Mouse (Mus musculus): ENCODE data around the gene Pard6a.

Gene Pard6a

DNA sequence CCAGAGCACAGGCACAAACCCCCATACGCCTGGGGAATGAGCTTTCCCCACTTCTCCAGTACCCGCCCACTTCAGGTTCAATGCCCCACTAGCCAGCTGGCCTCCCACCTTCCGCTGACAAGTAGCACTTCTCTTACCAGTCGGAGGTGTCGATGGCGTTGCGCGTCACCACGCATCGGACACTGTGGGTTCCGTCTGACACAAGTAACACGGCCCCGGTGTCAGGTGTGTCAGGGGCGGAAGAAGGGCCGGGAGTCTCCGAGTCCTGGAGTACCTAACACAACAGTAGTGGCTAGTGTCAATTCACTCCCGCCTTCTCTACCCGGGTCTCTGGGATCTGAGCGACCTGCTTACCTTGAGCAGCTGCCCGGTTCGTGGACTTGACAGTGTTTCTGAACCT, 382 bp upstream of the Pard6a start:
- DNase-seq (ENCODE audit: low read depth in 1 of 2, low spot score in 2 of 2): peak in 1 of 2 experiments; percentile 29

DNA sequence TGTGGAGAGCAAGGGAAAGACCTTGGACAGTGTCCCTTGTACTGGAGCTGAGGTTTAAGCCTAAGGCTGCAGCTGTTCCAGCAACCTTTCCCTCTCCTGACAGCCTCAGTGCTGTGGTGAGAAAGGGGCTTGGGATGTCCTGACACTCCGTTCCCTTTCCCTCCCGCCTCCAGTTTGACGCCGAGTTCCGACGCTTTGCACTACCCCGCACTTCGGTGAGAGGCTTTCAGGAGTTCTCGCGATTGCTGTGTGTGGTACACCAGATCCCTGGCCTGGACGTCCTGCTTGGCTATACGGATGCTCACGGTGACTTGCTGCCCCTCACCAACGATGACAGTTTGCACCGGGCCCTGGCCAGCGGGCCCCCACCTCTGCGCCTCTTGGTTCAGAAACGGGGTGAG, 1.1 kb downstream of the Pard6a start:
- no peak for DNase-seq (ENCODE audit: low read depth in 1 of 2, low spot score in 2 of 2)

DNA sequence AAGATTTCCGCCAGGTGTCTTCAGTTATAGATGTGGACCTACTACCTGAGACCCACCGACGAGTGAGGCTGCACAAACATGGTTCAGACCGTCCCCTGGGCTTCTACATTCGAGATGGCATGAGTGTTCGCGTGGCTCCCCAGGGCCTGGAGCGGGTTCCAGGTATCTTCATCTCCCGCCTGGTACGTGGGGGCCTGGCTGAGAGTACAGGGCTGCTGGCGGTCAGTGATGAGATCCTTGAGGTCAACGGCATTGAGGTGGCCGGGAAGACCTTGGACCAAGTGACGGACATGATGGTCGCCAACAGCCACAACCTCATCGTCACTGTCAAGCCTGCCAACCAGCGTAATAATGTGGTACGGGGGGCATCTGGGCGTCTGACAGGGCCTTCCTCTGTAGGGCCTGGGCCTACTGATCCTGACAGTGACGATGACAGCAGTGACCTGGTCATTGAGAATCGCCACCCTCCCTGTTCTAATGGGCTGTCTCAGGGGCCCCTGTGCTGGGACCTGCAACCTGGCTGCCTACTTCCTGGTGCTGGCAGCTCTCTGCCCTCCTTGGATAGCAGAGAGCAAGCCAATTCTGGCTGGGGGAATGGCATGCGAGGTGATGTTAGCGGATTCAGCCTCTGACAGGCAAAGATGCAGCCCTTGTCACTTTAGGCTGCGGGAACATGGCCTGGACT, 1.9 kb downstream of the Pard6a start:
- DNase-seq (ENCODE audit: low read depth in 1 of 2, low spot score in 2 of 2): no peak

DNA sequence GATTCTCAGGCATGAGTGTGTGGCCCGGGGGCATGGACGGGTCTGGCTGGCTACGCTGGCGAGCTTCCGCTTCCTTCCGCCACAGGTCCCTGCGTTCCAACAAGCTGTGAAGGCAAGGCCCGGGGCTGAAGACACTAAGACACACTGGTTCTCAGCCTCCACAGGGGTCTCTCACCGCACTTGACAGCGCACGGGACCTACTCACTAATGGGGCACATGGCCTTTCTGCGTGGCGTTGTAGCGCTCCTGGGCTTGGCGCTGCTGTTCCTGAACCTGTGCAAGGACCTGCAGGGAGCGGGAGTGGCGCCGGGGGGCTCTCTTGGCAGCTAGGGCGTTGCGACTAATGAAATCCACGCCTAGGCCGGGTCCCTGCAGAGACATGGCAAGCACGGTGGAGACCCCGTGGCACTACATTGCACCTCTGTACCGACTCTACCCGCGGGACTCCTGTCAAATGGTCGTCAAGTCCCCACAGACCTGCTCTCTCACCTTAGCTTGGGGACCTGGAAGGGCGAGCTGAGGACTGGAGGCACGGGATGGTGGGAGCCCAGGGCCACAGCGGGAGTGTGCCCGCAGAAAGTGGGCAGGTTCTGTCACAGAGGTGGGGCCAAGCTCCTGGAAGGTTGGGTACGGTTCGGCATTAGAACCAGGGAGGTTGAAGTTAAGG, 3.3 kb downstream of the Pard6a start:
- no peak for DNase-seq (ENCODE audit: low read depth in 1 of 2, low spot score in 2 of 2)

DNA sequence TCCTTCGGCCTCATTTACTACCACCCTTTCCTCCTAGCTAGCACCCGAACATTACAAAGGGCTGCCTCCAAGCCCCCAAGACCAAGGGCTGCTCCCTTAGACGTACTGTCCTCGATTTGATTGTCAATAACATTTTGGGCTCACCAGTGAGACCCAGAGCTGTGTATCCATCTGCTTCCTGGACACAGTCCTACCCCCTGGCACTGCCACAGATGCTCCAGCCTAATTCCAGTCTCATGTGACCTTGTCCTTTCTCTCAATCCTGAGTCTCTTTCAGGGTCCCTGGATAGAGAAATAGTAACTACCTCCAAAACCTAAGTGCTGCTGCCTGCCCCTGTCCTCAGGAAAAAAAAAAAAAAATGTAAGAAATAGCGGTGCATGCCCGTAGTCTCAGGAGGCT, 4.0 kb downstream of the Pard6a start:
- no peak for DNase-seq (ENCODE audit: low read depth in 1 of 2, low spot score in 2 of 2)

DNA sequence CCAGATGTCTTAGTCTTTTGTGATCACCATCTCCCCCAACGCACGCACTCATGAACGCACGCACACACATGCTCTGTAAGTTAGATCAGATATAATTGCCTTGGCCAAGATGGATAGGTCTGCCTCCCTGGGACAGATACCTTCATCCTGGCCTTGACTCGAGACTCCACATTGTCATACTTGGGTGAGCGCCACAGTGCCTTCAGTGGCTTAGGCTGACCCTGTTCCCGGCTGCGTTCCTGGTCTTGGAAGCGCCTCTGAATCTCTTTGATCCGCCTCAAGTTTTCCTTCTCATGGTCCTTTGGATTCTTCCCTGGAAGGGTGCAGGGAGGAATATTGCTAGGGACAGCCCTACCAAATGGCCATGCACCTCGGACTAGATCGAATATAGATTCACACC, 5.5 kb downstream of the Pard6a start:
- no peak for DNase-seq (ENCODE audit: low read depth in 1 of 2, low spot score in 2 of 2)

DNA sequence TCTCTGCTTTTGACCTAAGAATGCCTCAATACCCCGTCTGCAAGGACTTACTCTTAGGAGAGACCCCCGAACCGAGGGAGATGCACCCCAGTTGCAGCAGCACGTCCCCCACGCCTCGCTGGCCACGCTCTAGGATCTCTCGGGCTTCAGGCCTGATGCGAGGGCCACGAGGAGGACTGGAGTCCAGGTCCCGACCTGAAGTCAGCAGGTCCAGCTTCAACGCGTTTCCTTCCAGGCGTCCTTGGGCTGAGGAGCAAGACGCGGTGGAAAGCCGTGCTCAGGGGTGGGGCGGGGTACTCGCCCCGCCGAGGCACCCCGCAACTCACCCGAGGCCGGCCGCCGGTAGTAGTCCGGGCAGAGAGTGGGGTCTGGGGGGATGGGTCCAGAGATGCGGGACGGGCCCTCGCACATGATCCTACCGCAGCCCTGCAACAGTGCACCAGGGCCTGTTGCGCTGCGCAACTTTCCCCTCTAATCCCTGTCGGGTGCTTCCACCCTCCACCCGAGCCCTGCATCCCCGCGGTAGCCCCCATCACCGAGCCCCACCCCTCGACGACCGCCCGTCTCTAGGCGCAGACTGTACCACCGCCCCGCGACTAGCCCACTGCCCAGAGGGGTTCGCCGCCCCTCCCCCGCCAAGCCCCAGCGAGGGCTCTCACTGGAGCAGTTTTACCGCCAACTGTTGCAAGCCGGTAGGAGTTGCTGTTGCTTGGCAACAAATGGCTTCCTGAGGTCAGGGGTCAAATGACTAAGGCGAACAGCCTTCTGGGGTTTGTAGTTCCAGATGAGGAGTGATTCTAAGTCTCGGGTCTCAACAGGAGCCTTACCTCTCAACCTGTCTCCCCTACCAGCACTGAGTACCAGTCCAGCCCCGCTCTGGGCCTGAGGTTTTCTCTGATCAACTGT, 6.8 kb downstream of the Pard6a start, which contains the start of the genes 4933405L10Rik and Enkd1:
Gene 4933405L10Rik (plus strand): TSS at position 158 of the 906 bp plus-strand sequence.
Gene Enkd1 (minus strand): TSS at position 713 of the 906 bp plus-strand sequence.
- DNase-seq (ENCODE audit: low read depth in 1 of 2, low spot score in 2 of 2): peak; percentile 53 to 66

DNA sequence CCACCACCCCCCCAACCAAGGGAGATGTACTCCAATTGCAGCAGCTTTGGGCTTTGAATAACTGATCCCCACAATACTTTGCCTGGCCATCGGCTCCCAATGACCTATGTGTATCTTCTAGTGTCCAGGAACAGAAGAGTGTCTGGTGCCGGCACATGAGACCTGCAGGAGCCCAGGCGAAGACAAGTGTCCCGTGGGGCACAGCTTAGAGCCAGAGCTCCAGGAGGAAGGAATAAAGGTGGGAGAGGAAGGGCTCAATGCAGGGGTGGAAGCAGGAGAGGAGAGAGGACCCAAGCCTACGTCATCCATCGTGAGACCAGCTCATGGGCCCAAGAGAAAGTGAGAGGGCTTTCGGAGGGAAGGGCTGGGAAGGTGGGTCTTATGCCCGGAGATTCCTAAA, 7.7 kb downstream of the Pard6a start:
- DNase-seq (ENCODE audit: low read depth in 1 of 2, low spot score in 2 of 2): no peak

DNA sequence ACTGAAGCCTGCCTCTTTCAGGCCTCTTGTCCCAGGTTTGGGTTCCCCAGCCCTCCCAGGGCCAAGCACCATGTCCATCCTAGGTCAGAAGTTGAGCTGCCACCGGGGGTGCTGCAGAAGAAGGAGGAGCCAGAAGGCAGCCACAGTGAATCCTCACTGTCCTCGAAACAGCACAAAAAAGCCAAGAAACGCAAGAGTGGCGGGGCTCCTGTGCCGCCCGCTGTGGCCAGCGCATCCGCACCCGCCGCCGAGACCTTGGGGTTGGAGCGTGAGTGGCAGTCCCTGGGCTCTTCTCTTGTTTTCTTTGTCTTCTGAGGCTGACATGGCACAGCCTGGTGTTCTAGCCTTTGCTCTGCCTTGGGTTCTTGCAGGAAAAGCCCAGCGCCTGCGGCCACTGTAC, 8.4 kb downstream of the Pard6a start:
- DNase-seq (ENCODE audit: low read depth in 1 of 2, low spot score in 2 of 2): no peak

DNA sequence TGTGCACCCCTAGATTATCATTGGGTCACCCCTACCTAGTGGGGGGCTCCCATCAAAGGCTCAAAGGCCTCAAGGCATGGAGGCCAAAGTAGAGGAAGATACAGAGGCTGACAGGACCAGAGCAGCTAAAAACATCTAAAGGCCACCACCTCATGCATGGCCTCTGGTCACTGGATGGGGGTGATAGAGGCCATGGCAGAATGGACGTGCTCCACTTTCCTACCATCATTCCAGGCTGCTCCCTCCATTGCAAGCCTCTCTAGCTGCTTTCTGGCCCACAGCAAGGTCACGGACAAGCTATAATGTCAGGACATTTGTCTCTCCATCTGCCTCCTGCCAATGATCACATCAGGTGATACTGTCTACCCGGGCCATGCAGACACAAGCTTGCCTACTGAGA, 11.3 kb downstream of the Pard6a start:
- no peak for DNase-seq (ENCODE audit: low read depth in 1 of 2, low spot score in 2 of 2)

DNA sequence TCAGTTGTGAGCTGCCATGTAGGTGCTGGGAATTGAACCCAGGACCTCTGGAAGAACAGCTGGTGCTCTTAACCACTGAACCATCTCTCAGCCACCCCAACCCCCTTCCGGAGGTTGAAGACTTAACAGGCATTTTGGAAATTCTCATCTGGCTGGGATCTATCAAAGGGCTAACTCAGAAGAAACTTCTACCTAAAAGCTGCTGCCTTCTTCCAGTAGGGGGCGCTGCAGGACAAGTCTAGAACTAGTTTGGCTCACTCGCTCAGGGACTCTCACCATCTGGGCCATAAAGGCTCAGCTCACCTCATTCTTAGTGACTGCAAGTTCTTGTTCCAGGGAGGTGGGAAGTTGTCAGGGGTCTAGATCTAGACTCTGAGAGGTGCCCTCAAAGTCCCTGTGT, 13.2 kb downstream of the Pard6a start:
- peak; percentile 46 to 70 for DNase-seq (ENCODE audit: low read depth in 1 of 2, low spot score in 2 of 2)

DNA sequence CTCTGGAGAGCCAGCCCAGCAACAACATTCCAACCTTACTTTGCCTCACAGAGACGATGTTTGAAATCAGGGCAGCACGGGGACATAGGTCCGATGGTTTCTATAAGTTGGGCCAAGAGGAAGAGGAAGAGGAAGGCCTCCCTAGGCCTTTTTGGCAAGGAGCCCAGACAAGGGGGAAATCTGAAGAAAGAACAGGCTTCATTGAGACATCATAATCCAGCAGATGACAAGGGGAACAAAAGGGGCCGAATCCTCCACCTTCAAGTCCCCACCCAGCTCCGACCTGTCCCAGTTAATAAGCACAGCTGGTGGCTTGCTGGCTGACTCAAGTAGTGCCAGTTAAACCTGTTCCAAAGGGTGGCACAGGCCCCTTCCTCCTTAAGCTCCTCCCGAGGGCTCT, 14.1 kb downstream of the Pard6a start:
- DNase-seq (ENCODE audit: low read depth in 1 of 2, low spot score in 2 of 2): no peak

DNA sequence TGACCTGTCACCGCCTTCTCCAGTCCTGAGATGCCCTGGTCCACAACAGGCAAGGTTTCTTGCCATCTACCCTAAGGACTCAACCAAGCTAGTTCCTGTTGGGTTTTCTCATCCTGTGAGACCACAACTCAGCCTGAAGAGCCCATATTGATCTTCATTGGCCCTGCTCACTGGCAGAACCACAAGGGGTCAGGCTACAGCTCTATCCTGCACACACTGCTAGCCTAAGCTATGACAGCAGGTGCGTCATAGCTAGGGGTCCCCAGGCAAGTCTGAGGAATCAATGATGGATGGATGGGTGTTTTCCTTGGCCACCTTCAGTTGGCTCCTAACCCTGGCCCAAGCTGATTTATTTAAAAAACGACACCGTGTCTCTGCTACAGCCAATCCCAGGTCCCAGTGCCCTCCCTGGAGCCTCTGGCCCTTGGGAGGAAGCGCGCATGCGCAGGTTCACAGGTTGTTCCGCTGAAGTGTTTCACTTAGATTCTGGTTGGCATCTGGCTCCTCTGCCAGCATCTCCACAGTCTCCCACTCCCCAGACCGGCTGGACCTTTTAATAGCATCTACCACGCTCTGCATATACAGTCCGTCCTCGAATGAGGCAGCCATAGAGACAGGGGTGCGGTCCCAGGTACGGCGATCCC, 15.5 kb downstream of the Pard6a start:
- DNase-seq (ENCODE audit: low read depth in 1 of 2, low spot score in 2 of 2): no peak

DNA sequence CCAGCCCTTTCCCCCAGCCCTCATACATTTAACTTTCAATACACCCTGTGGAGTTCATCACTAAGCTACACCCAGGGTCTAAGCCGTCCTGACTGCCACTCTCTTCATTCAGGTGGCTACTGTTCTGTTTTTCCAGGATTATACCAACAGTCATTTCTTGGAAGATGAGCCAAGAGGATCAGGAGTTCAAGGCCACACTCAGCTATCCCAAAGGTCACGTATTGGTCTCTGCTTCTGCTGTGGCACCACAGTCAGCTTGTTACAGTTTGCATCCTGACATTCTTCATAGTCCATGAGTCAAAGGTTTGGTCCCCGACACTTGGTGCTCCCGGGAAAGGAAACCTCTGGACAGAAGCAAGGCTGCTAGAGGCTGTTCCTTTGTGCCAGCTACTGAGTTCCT, 18.7 kb downstream of the Pard6a start:
- DNase-seq (ENCODE audit: low read depth in 1 of 2, low spot score in 2 of 2): no peak

DNA sequence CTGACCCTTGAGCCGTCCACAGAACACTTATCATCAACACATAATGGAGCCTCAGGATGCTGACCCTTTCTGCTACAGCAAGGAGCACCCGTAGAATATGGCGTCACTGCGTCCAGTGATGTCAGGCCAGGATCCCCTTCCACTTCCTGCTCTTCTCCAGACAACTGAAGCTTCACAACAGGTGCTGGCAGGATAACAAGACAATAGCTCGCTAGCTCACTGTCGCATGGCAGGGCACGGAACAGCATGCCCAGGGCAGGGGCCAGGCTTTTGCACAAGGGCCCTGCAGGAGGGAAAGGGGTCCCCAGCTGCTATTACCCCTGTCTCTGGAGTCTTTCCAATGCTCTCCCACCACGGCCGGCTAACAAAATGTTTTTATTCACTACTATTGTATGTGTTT, 21.9 kb downstream of the Pard6a start:
- DNase-seq (ENCODE audit: low read depth in 1 of 2, low spot score in 2 of 2): no peak

DNA sequence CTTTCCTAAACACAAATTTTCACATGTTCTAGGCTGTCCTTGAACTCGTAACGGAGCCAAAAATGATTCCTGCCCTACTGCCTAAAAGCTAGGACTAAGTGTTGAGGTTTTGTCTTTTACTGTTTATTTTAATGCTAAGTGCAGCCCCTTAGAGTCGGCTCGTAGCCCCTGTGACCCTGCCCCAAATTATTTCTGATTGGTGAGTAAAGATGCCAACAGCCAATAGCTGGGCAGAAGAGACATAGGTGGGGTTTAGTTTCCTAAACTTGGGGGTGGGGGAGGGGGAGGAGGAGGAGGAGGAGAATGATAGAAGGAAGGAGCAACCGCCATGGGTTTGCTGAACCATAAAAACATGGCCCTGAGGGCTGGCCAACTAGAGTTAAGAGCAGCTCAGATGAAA, 24.8 kb downstream of the Pard6a start:
- DNase-seq (ENCODE audit: low read depth in 1 of 2, low spot score in 2 of 2): no peak

DNA sequence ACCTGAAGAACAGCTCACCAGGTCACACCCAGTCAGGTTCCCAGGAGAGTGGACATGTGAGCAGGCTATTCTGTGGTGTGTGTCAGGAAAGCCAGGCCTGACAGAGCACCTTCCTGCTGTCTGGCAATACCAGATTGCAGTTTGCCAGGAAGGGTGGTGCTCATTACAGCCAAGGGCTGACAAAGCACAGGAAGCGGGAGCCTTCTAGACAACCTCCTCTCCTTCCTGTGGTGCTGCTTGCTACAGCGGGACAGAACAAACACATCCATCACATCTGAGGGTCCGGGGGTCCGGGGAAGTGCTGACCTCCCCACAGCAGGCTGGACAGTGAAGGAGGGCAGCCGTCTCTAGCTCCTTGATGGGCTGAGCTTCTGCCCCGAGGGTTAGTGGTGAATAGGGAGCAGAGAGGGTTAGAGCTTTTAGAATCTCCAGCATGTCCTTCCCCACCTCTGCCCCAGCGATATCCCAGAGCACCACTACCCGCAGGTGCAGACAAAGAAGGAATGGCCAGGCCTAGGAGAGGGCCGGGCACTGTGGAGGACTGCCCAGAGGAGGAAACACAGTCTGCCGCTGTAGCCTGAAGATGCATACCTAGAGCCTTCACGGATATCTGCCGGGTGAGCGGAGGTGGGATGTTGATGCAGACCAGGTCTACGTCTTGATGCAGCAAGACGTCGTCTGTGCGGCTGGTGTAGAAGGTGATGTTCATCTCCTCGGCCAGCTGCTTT, 26.6 kb downstream of the Pard6a start:
- no peak for DNase-seq (ENCODE audit: low read depth in 1 of 2, low spot score in 2 of 2)

DNA sequence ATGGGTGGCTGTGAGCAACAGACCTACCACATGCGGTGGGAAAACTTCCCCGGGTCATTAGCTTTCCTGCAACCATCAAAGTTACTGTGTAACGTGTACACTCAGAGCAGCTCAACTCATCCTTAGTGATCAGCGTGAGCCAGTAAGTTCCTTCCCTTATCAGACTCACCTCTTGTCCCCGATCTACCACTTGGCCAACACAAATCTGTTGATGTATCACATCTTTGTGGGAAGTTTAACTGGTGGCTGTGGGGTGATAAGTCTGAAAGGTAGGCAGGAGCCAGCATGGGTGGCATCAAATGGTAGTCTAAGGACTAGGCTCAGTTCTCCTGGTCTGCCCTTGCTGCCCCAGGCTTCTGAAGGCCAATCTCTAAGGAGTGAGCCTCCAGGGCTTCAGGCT, 31.2 kb downstream of the Pard6a start:
- no peak for DNase-seq (ENCODE audit: low read depth in 1 of 2, low spot score in 2 of 2)

DNA sequence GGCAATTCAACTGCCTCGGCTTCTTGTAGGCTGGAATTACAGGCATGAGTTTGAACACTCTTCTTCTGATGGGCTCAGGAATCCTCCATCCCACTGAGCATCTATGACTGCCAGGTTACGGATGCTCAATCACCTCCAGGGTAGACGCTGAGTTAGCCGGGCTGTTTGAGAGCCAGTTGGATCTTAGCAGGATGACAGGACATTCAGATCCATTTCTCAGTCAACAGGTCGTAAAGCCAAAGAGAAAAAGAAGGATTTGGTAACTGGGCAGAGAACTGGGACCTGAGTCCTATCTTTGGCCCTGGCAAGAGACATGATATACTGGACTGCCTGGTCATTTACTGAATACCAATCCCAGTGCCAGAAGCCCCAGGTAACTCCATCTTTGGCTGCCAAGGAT, 38.3 kb downstream of the Pard6a start:
- DNase-seq (ENCODE audit: low read depth in 1 of 2, low spot score in 2 of 2): no peak

DNA sequence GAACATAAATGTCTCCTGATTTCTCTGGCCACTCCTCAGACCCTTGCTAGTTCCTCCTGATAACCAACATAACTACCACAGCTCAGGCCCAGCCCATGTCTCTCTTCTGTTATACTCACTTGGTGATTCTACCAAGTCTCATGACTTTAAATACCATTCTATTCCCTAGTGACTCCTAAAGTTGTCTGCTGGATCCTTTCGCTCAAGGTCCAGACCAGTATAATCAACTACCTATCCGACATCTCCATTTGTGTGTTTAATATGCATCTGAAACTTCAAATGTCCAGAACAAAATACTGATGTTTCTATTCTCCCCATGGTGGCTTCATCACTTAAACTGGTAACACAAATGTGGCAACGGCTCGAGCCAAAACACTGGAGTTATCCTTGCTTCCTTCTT, 42.4 kb downstream of the Pard6a start:
- DNase-seq (ENCODE audit: low read depth in 1 of 2, low spot score in 2 of 2): no peak

DNA sequence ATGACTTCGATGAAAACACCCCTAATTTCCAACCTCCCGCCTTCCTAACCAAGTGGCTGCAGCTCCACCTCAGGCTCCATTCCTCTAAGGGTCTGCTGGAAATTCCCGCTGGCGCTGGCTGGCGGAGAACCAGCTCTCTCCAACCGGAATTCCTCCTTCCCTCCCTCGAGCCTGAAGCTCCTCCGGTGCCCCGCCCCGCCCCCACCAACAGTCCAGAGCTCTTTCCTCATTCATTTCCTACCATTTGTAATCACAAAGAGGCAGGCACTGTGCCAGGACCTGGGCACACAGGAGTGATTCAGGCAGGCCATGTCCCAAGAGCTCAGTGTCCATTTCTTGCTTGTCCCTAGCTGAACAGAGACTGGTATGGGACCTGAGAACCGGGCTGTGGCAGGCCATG, 49.7 kb downstream of the Pard6a start:
- DNase-seq (ENCODE audit: low read depth in 1 of 2, low spot score in 2 of 2): no peak

Data from monocyte, adult 2 months (primary cell).